Mouse (Mus musculus) kidney, postnatal 36 days (tissue): ENCODE data around the gene Sar1b.
"Not testable (repeated sequence)": the region's sequence is repeated elsewhere in the genome, so short reads cannot be mapped to it uniquely, and the experiment has no call there.

ENCODE experiments used
- DNase-seq, 2 experiments: peaks; one replicate each; pipeline ENCODE4 v3.0.0; 2021 to 2022; ENCODE audit warnings: mixed read lengths in 2 of 2

Sar1b gene

GRCm38 (mm10) chr11:51763213-51763907 lies at the start of gene Sar1b, which contains the start of gene Sec24a:
Gene Sar1b, plus strand, starts transcription at chr11:51763687.
Gene Sec24a, minus strand, starts transcription at chr11:51763634.
- peak; percentile 84 to 91 for DNase-seq

- no peak for DNase-seq
Measured at GRCm38 (mm10) chr11:51721066-51721465, 42.4 kb upstream of the Sar1b start.

GRCm38 (mm10) chr11:51732883-51733282 lies 30.6 kb upstream of the Sar1b start:
- DNase-seq: no peak

GRCm38 (mm10) chr11:51734218-51734617 lies 29.3 kb upstream of the Sar1b start:
- not testable (repeated sequence) for DNase-seq

- DNase-seq: no peak
Measured at GRCm38 (mm10) chr11:51738651-51739403, 24.7 kb upstream of the Sar1b start.

- no peak for DNase-seq
Measured at GRCm38 (mm10) chr11:51740701-51741100, 22.8 kb upstream of the Sar1b start.

- no peak for DNase-seq
Measured at GRCm38 (mm10) chr11:51746096-51746495, 17.4 kb upstream of the Sar1b start.

GRCm38 (mm10) chr11:51751623-51752225 lies 11.8 kb upstream of the Sar1b start:
- DNase-seq: not testable (repeated sequence)

GRCm38 (mm10) chr11:51755621-51756311 lies 7.7 kb upstream of the Sar1b start:
- peak; percentile 38 to 63 for DNase-seq

GRCm38 (mm10) chr11:51756352-51756771 lies 7.1 kb upstream of the Sar1b start:
- DNase-seq: peak; percentile 96 to 97

- DNase-seq: no peak
Measured at GRCm38 (mm10) chr11:51757023-51757422, 6.5 kb upstream of the Sar1b start.

- no peak for DNase-seq
Measured at GRCm38 (mm10) chr11:51757625-51758024, 5.9 kb upstream of the Sar1b start.

- DNase-seq: not testable (repeated sequence)
Measured at GRCm38 (mm10) chr11:51758207-51758606, 5.3 kb upstream of the Sar1b start.

GRCm38 (mm10) chr11:51759251-51759650 lies 4.2 kb upstream of the Sar1b start:
- no peak for DNase-seq

GRCm38 (mm10) chr11:51759941-51760657 lies 3.4 kb upstream of the Sar1b start:
- DNase-seq: no peak

- no peak for DNase-seq
Measured at GRCm38 (mm10) chr11:51761241-51761640, 2.2 kb upstream of the Sar1b start.

GRCm38 (mm10) chr11:51763955-51764354 lies 468 bp downstream of the Sar1b start:
- DNase-seq: no peak

GRCm38 (mm10) chr11:51764816-51765215 lies 1.3 kb downstream of the Sar1b start:
- no peak for DNase-seq

- peak; percentile 51 to 78 for DNase-seq
Measured at GRCm38 (mm10) chr11:51767579-51768220, 4.2 kb downstream of the Sar1b start.

- DNase-seq: peak; percentile 24 to 48
Measured at GRCm38 (mm10) chr11:51768296-51768695, 4.8 kb downstream of the Sar1b start.

- no peak for DNase-seq
Measured at GRCm38 (mm10) chr11:51775507-51775906, 12.0 kb downstream of the Sar1b start.

GRCm38 (mm10) chr11:51777478-51777877 lies 14.0 kb downstream of the Sar1b start:
- no peak for DNase-seq
